16 mouse cellular contexts compared by ENCODE assay signal in genomic region chr6:51114604-51115333, GRCm38 (mm10).
DNase-seq lines count a peak whose midpoint lies in the region; ATAC-seq and TF ChIP-seq lines count a peak whose summit lies in the region.
"Had no signal": no experiment of that assay in that cellular context is flagged by ENCODE, and none has a peak within 500 bp of the region (broad histone marks: within the 10 kb centered on the region; RNA-seq: fewer than 3 reads in every experiment).

No protein-coding gene starts in this region.

- no peak overlapping the region for H3K27ac ChIP-seq in forebrain, embryonic 15.5 days (replicated peaks)
- H3K27ac ChIP-seq in hindbrain, embryonic 15.5 days (replicated peaks) = peak overlapping the region; percentile 29; the same call in 1 of the 2 replicates
- H3K27ac ChIP-seq in midbrain, embryonic 15.5 days = no peak overlapping the region; the same call in 1 of the 2 replicates
- H3K27ac ChIP-seq: layer of hippocampus, adult 2 months; limb, embryonic 12.5 days; liver, embryonic 14.5 days had no signal

- H3K9ac ChIP-seq in forebrain, embryonic 15.5 days (replicated peaks) = no peak overlapping the region
- H3K9ac ChIP-seq in hindbrain, embryonic 15.5 days = no peak overlapping the region
- H3K9ac ChIP-seq in midbrain, embryonic 15.5 days = no peak overlapping the region
- H3K9ac ChIP-seq: limb, embryonic 12.5 days; liver, embryonic 14.5 days had no signal

- 0 out of 2 replicates have a peak, but pooled peaks cover 8% of the 10 kb centered on the region for H3K4me1 ChIP-seq in forebrain, embryonic 15.5 days
- H3K4me1 ChIP-seq in hindbrain, embryonic 15.5 days (replicated peaks) = no peaks in the 10 kb centered on the region
- H3K4me1 ChIP-seq in midbrain, embryonic 15.5 days = no peaks in the 10 kb centered on the region

- peak; percentile 57; the same call in 1 of the 2 replicates for ATAC-seq in forebrain, embryonic 15.5 days (replicated peaks)
- ATAC-seq in hindbrain, embryonic 15.5 days (ENCODE audit: low FRiP score, low read depth) = peak; percentile 81; the same call in 1 of the 2 replicates
- 0 out of 2 replicates have a peak, but pooled peaks have one; percentile 54 for ATAC-seq in midbrain, embryonic 15.5 days (replicated peaks)

- no peak for TF ChIP-seq CTCF in brain, embryonic 14.5 days (IDR thresholded peaks at IDR 0.05; ENCODE audit: borderline replicate concordance, extremely low read depth, insufficient read depth, insufficient read length)

- DNase-seq in brain, embryonic 14.5 days (ENCODE audit: low read depth) = peak; percentile 79
- DNase-seq in thymus, postnatal 36 days = no peak
- no peak for DNase-seq in embryo, embryonic 10.5 days (ENCODE audit: low spot score)
- DNase-seq in heart, postnatal 25 days (ENCODE audit: low spot score) = no peak
- DNase-seq in lung, postnatal 10 days = no peak
- DNase-seq: cerebellum, postnatal 25 days; kidney, adult 18-20 months; kidney, postnatal 10 days had no signal

- TF ChIP-seq POLR2A in brain, embryonic 14.5 days (IDR thresholded peaks at IDR 0.05; ENCODE audit: borderline replicate concordance, extremely low read depth, insufficient read depth, insufficient read length, poor library complexity, severe bottlenecking) = no peak

- H3K4me3 ChIP-seq in forebrain, embryonic 15.5 days = no peak overlapping the region
- H3K4me3 ChIP-seq in hindbrain, embryonic 15.5 days = no peak overlapping the region
- H3K4me3 ChIP-seq in midbrain, embryonic 15.5 days = no peak overlapping the region
- H3K4me3 ChIP-seq: erythroblast, embryonic 14.5 days; layer of hippocampus, adult 2 months; limb, embryonic 12.5 days; myocyte had no signal

- intact Hi-C loops in heart, postnatal 25 days (cut with DNase I) = no loop called here

- WGBS in forebrain, embryonic 15.5 days = 18% methylated on average over 10 of the region's 10 CpGs
- WGBS in hindbrain, embryonic 15.5 days = 46% methylated on average over 10 of the region's 10 CpGs
- WGBS in midbrain, embryonic 15.5 days = 32% methylated on average over 10 of the region's 10 CpGs

- no peak overlapping the region for H3K4me2 ChIP-seq in forebrain, embryonic 15.5 days (replicated peaks)
- no peak overlapping the region for H3K4me2 ChIP-seq in hindbrain, embryonic 15.5 days
- H3K4me2 ChIP-seq in midbrain, embryonic 15.5 days = no peak overlapping the region
- H3K4me2 ChIP-seq: limb, embryonic 12.5 days had no signal

- no peaks in the 10 kb centered on the region for H3K9me3 ChIP-seq in forebrain, embryonic 15.5 days
- no peaks in the 10 kb centered on the region for H3K9me3 ChIP-seq in hindbrain, embryonic 15.5 days
- no peaks in the 10 kb centered on the region for H3K9me3 ChIP-seq in midbrain, embryonic 15.5 days
- H3K9me3 ChIP-seq: limb, embryonic 12.5 days had no signal

- no peaks in the 10 kb centered on the region for H3K36me3 ChIP-seq in forebrain, embryonic 15.5 days
- H3K36me3 ChIP-seq in hindbrain, embryonic 15.5 days = no peaks in the 10 kb centered on the region
- H3K36me3 ChIP-seq in midbrain, embryonic 15.5 days (replicated peaks) = no peaks in the 10 kb centered on the region
- H3K36me3 ChIP-seq: limb, embryonic 12.5 days had no signal

- H3K27me3 ChIP-seq in forebrain, embryonic 15.5 days = no peaks in the 10 kb centered on the region
- no peaks in the 10 kb centered on the region for H3K27me3 ChIP-seq in hindbrain, embryonic 15.5 days
- no peaks in the 10 kb centered on the region for H3K27me3 ChIP-seq in midbrain, embryonic 15.5 days (replicated peaks)
- H3K27me3 ChIP-seq: limb, embryonic 12.5 days had no signal
